Mouse (Mus musculus) heart, embryonic 16.5 days (tissue): ENCODE measurements around the gene Prrc2c. TPM values are rescaled to one million over a fixed set of nuclear protein-coding genes. Genes with fewer than 3 reads are reported as not detected.

Experiments
- ATAC-seq: fragments of 200-750 bp; cut with Nextera tagmentation; replicated peaks from 2 replicates; pipeline ENCODE4 v1.8.0; 2017; ENCODE audit warnings: moderate number of reproducible peaks; ENCODE audit not compliant: insufficient read depth, low FRiP score; ENCODE audit errors: extremely low read depth
- H3K27ac ChIP-seq: fragments of 300-500 bp; sonication (generic); 2 replicates; pipeline ENCODE4 v1.5.1; 2014; ENCODE audit warnings: mild to moderate bottlenecking, low read length, control low read depth, moderate library complexity
- H3K27me3 ChIP-seq: fragments of 300-500 bp; sonication (generic); 2 replicates; pipeline ENCODE4 v1.6.1; 2014; ENCODE audit warnings: low read length, mixed read lengths; ENCODE audit not compliant: control insufficient read depth, insufficient read depth
- H3K36me3 ChIP-seq: fragments of 300-500 bp; sonication (generic); 2 replicates; pipeline ENCODE4 v1.6.1; 2014; ENCODE audit not compliant: control insufficient read depth, insufficient read depth
- H3K4me1 ChIP-seq: fragments of 300-500 bp; sonication (generic); 2 replicates; pipeline ENCODE4 v1.6.1; 2014; ENCODE audit warnings: low read length, mixed read lengths; ENCODE audit not compliant: control insufficient read depth, insufficient read depth
- H3K4me2 ChIP-seq: fragments of 300-500 bp; sonication (generic); 2 replicates; pipeline ENCODE4 v1.6.1; 2014; ENCODE audit warnings: low read depth, mild to moderate bottlenecking, control low read depth, low read length
- H3K4me3 ChIP-seq: fragments of 300-500 bp; sonication (generic); 2 replicates; pipeline ENCODE4 v1.5.1; 2014; ENCODE audit warnings: mild to moderate bottlenecking, control low read depth, low read length
- H3K9ac ChIP-seq: fragments of 300-500 bp; sonication (generic); 2 replicates; pipeline ENCODE4 v1.6.1; 2014; ENCODE audit warnings: low read length, control low read depth
- H3K9me3 ChIP-seq: fragments of 300-500 bp; sonication (generic); replicated peaks from 2 replicates; pipeline ENCODE4 v1.6.1; 2016; ENCODE audit warnings: low read length; ENCODE audit not compliant: control insufficient read depth
- WGBS: fragments of 180-500 bp; shearing (Covaris S2); extraction: QIAGEN DNeasy Blood & Tissue Kit; methylation state at CpG from one replicate; pipeline ENCODE4 v1.1.7; 2014; 5-methylcytosine and 5-hydroxymethylcytosine counted together
- polyA plus RNA-seq: library from polyadenylated mRNA; unstranded; fragments of >200 nt; fragmentation: Nextera tagmentation; extraction: Ambion mirVana; gene quantifications from 2 replicates; pipeline ENCODE4 v1.2.1, GENCODE M21; 2015

Prrc2c gene
- polyA plus RNA-seq, 1 experiment from 2014 or later, result 81.5 TPM

DNA sequence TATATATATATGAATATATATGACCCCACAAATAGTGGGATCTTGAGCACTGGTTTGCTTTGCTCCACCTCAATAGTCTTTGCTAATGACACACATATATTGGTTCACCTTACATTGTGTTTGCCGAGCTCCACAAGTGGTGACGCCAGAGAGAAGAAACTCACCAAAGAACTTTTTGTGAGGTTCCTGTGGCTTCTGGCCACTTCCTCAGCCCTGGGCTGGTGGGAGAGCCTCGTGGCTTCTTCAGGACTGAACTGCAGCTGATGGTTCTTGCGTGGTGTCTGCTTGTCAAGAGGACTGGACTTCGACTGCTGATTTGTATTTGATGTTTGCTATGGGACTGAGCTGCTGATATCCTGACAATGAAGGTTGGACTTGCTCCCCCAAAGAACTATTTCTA is 8.4 kb upstream of the Prrc2c start:
- no peak overlapping the region for H3K9ac ChIP-seq
- no peak for ATAC-seq
- H3K27ac ChIP-seq, result no peak overlapping the region
- H3K9me3 ChIP-seq, result no peaks in the 10 kb centered on the region
- no peaks in the 10 kb centered on the region for H3K4me1 ChIP-seq
- H3K4me2 ChIP-seq, result no peak overlapping the region
- 66% methylated on average over 5 of the region's 5 CpGs for WGBS
- H3K27me3 ChIP-seq, result no peaks in the 10 kb centered on the region
- no peaks in the 10 kb centered on the region for H3K36me3 ChIP-seq
- H3K4me3 ChIP-seq, result no peak overlapping the region

DNA sequence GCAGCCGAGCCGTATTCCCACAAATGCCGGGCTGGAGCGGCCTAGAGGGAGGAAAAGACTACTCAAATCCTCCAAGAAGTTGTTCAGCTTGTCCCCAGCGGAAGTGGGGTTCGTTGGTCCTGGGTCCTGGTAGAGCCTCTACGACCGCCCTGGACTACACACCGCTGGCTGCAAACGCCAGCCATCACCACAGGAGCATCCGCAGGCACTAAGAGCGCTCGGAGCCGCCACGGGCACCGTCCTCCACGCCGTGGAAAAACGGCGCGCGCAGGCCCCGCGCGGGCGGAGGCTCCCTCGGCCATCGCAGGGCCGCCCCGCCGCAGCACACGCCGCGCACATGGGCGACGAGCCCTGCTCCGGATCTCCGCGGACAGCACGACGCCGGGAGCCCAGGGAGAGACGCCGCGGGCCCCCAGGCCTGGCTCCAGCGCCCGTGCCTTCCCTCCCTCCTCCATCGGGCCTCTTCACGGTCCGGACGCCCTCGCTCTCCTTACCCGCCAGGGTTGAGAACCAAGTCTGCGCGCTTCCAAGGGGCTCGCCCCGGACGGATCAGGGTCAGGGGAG is 443 bp downstream of the Prrc2c start:
- no peaks in the 10 kb centered on the region for H3K36me3 ChIP-seq
- peak overlapping the region; percentile 67 for H3K4me3 ChIP-seq
- H3K9ac ChIP-seq, result peak overlapping the region; percentile 99
- H3K4me2 ChIP-seq, result peak overlapping the region; percentile 85
- peak overlapping the region; percentile 99 for H3K27ac ChIP-seq
- ATAC-seq, result peak; percentile 78
- H3K27me3 ChIP-seq, result no peaks in the 10 kb centered on the region
- no peaks in the 10 kb centered on the region for H3K9me3 ChIP-seq
- WGBS, result under 1% methylated on average over 49 of the region's 58 CpGs
- H3K4me1 ChIP-seq, result peaks cover 23% of the 10 kb centered on the region

DNA sequence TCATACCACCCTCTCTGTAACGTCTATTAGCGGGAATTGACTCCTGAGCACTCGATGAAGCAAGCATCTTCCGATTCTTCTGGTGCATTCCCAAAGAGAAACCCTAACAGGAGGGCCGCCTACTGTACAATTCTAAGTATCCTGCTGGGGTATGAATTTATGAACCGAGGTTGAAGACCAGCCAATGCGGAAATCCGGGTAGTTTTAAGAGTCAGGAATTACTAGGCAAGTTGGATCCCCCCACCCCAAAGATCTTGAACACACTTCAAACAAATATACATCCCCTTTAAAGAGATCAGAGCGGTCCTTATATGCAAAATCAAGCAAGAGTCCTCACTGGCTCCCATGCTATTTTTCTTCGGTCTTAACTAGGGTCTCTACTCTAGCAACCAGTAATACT is 950 bp downstream of the Prrc2c start:
- no peak for ATAC-seq
- WGBS, result under 1% methylated on average over 10 of the region's 10 CpGs
- H3K36me3 ChIP-seq, result no peaks in the 10 kb centered on the region
- H3K4me3 ChIP-seq, result peak overlapping the region; percentile 67
- peaks cover 24% of the 10 kb centered on the region for H3K4me1 ChIP-seq
- peak overlapping the region; percentile 99 for H3K27ac ChIP-seq
- peak overlapping the region; percentile 85 for H3K4me2 ChIP-seq
- H3K27me3 ChIP-seq, result no peaks in the 10 kb centered on the region
- H3K9me3 ChIP-seq, result no peaks in the 10 kb centered on the region
- H3K9ac ChIP-seq, result peak overlapping the region; percentile 99

DNA sequence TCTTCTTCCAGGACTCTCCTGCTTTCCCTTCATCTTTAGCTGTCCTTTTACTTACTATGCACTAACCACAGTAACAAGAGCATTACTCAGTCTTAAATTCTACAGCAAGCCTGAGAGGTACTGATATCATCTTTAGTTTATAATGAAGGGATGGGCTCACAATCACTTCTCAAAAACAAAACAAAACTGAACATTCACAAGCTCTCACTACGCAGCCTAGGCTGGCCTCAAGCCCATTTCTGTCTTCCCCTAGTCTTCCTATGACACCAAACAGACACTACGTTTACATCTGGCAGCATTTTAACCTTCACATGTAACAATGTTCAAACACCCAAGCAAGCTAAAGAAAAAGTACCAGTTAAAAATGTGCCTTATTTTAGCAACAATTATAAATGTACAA is 1.9 kb downstream of the Prrc2c start:
- peak overlapping the region; percentile 85 for H3K4me2 ChIP-seq
- H3K27me3 ChIP-seq, result no peaks in the 10 kb centered on the region
- no peak for ATAC-seq
- H3K9ac ChIP-seq, result peak overlapping the region; percentile 99
- H3K4me1 ChIP-seq, result peaks cover 24% of the 10 kb centered on the region
- H3K9me3 ChIP-seq, result no peaks in the 10 kb centered on the region
- 10% methylated on average over 2 of the region's 2 CpGs for WGBS
- no peak overlapping the region for H3K27ac ChIP-seq
- no peaks in the 10 kb centered on the region for H3K36me3 ChIP-seq
- peak overlapping the region; percentile 67 for H3K4me3 ChIP-seq

- H3K9ac ChIP-seq, result no peak overlapping the region
- peaks cover 31% of the 10 kb centered on the region for H3K4me1 ChIP-seq
- no peak overlapping the region for H3K4me2 ChIP-seq
- no peak for ATAC-seq
- H3K4me3 ChIP-seq, result no peak overlapping the region
- no peaks in the 10 kb centered on the region for H3K27me3 ChIP-seq
- H3K36me3 ChIP-seq, result no peaks in the 10 kb centered on the region
- 72% methylated on average over 4 of the region's 4 CpGs for WGBS
- H3K27ac ChIP-seq, result no peak overlapping the region
- no peaks in the 10 kb centered on the region for H3K9me3 ChIP-seq
Observed at GRCm38 (mm10) chr1:162735084-162735483, 5.3 kb downstream of the Prrc2c start.

DNA sequence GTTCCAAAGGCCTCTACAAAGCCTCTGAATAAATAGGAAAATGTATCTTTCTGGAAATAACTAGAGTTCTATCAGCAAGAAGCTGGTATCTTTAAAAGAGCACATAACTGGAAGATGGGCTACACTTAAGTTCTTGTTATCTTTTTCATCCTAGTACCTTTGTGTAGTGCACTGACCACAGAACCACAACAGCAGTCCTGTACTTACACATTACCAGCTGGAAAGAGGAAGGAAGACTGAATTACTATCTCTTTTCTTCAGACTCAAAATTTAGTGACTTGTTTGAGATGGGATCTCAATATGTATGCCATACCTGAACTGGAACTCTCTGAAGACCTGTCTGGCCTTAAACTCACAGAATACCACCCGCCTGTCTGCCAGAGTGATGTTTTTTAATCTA is 6.1 kb downstream of the Prrc2c start:
- Histone ChIP-seq H3K27me3 (no peaks in the 10 kb centered on the region), H3K4me2 (no peak overlapping the region), H3K9ac (no peak overlapping the region), H3K4me3 (no peak overlapping the region), H3K9me3 (no peaks in the 10 kb centered on the region), H3K36me3 (no peaks in the 10 kb centered on the region), H3K27ac (no peak overlapping the region), H3K4me1 (peaks cover 34% of the 10 kb centered on the region)
- ATAC-seq, result no peak
- 76% methylated on average over 1 of the region's 1 CpGs for whole genome bisulfite sequencing

DNA sequence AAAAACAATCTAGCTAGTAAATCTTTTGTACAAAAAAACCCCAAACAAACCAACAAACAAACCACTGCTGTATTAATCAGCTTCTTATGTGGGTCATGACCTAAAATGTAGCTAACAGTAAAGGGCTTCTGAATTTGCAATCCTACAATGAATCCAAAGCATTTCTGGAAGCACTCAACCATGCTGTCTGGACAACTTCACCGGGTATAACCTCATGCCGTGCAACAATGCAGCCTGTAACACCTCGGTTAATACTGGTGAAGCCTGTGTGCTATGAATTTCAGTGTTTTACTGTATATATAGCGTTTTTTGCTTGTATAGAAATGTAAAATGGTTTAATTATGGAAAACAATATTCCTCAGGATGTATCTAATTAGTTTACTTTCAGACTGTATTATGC is 8.3 kb downstream of the Prrc2c start:
- WGBS, result 55% methylated on average over 4 of the region's 4 CpGs
- Histone ChIP-seq H3K4me3 (no peak overlapping the region), H3K4me2 (no peak overlapping the region), H3K36me3 (no peaks in the 10 kb centered on the region), H3K4me1 (peaks cover 22% of the 10 kb centered on the region), H3K27ac (no peak overlapping the region), H3K27me3 (no peaks in the 10 kb centered on the region), H3K9me3 (no peaks in the 10 kb centered on the region), H3K9ac (no peak overlapping the region)
- no peak for ATAC-seq

DNA sequence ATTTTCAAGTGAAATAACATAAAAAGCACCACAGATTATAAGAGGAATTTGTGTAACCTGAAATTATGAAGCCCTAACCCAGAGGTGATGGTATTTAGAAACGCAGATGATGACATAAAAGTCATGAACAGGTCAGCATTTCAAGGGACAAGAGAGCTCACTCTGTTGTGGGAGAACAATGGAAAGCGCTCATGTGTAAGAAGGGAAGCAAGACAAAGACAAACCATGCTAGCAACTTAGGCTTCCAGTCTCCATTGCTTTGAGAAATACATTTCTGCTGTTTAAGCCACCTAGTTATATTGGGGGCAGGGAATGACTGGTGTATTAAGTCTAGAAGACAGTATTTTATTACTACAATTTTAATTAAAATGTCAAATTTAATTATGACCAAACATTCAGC is 10.9 kb downstream of the Prrc2c start:
- 77% methylated on average over 2 of the region's 2 CpGs for WGBS
- ATAC-seq, result no peak
- H3K4me2 ChIP-seq, result no peak overlapping the region
- H3K9ac ChIP-seq, result no peak overlapping the region
- no peaks in the 10 kb centered on the region for H3K36me3 ChIP-seq
- peaks cover 14% of the 10 kb centered on the region for H3K4me1 ChIP-seq
- H3K27ac ChIP-seq, result no peak overlapping the region
- H3K27me3 ChIP-seq, result no peaks in the 10 kb centered on the region
- no peaks in the 10 kb centered on the region for H3K9me3 ChIP-seq
- no peak overlapping the region for H3K4me3 ChIP-seq

DNA sequence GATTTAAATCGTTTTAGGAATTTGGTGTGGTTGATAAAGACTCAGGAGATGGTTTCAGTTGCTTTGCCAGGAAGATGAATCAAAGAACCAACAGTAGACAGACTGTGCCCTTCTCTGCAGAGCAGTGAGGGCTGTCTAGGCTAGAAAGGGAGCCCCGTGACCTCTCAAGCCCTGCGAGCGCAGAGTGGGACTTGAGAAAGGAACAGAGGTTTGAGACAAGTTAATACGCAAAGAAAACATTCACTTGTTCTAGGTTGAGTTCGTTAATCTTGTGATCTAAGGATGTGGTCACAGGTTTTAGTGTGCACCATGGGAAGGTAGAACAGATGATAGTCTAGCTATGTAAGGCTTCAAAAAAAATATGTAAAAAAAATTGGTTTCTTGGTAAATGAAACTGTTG is 12.4 kb downstream of the Prrc2c start:
- Histone ChIP-seq H3K4me2 (no peak overlapping the region), H3K4me1 (peaks cover 14% of the 10 kb centered on the region), H3K36me3 (peaks cover 10% of the 10 kb centered on the region), H3K9me3 (no peaks in the 10 kb centered on the region), H3K27ac (no peak overlapping the region), H3K9ac (no peak overlapping the region), H3K27me3 (no peaks in the 10 kb centered on the region), H3K4me3 (no peak overlapping the region)
- WGBS, result 80% methylated on average over 6 of the region's 6 CpGs
- peak; percentile 76 for ATAC-seq
